Mouse (Mus musculus): ENCODE results near the gene Tcirg1.

DNA sequence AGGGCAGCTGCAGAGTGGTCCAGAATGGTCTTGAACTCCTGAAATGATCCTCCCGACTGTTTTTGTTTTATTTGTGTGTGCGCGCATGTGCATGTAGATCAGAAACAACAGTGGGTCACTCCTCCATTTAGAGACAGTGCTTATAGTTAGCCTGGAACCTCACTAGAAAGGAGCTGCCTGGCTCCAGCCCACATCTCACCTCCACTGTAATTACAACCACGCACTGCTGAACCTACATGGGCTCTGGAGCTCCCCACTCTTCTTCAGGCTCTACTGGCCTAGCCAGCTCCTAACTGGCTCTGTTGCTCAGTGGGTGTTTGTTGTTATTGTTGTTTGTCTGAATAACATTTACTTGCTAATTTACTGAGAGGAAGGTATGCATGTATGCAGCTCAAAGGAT lies 7.3 kb downstream of the Tcirg1 start:
- TF ChIP-seq CTCF (IDR thresholded peaks at IDR 0.05; ENCODE audit: control insufficient read depth, insufficient read depth, insufficient read length) = no peak
- no peak for TF ChIP-seq MYOG (IDR thresholded peaks at IDR 0.05; ENCODE audit: control insufficient read depth, extremely low read depth, insufficient read length)
- no peak for TF ChIP-seq MAX (IDR thresholded peaks at IDR 0.05)
- TF ChIP-seq MYOD1 (IDR thresholded peaks at IDR 0.05; ENCODE audit: control insufficient read depth, insufficient read length, low read depth) = no peak
